Mouse (Mus musculus) lung, adult 2 months (tissue): ENCODE results near the gene Prap1.

Source experiments
- CTCF ChIP-seq: fragments of 200-500 bp; IDR thresholded peaks from 2 replicates; pipeline ENCODE4 v1.5.1; 2011; ENCODE audit warnings: mild to moderate bottlenecking, low read length, control low read depth; ENCODE audit not compliant: insufficient read depth
- POLR2A ChIP-seq: fragments of 200-500 bp; IDR thresholded peaks from 2 replicates; pipeline ENCODE4 v1.6.1; 2011; ENCODE audit warnings: low read depth, mild to moderate bottlenecking, control low read depth, low read length, borderline replicate concordance; ENCODE audit errors: extremely low read depth

DNA sequence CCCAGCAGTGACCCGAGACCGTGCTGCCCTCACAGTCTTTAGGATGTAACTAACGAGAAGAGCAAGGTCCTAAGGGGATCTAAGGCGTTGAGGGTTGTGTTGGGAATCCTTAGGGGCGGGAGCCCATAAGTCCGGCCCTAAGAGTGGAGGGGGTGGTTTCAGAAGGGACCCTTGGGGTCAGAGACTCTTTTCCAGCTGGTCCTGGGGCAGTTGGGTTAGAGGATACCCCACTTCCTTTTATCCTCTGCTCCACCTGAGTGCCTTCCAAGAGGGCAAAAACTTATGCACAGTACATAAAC, 31.4 kb upstream of the Prap1 start:
- TF ChIP-seq POLR2A (no peak), CTCF (no peak)
